Comparison of ENCODE assay signal across 10 mouse cellular contexts in the genomic region with DNA sequence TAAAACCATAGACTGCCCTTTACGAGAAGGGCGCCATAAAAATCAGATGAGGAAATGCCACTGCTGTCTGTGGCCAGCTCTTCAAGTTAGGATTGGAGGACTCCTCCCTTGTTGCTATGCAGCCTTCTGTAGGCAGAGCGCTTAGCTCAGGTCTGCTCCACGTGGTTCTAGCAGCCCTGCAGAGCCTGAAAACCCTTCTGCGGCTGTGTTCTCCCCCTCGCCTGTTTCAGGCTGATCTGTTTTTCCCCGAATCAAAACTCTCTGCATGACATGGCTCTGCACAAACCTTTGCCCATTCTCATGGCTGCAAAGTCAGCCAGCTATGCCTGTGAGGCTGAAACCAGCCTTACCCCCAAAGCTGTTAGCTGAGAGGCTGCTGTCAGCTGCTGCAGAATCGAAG.
DNase-seq lines count a peak whose midpoint lies in the region; ATAC-seq lines count a peak whose summit lies in the region.
"Had no signal": no experiment of that assay in that cellular context is flagged by ENCODE, and none has a peak within 500 bp of the region (broad histone marks: within the 10 kb centered on the region; RNA-seq: fewer than 3 reads in every experiment).

No protein-coding gene starts in this region.

- peak; percentile 38 for DNase-seq in forebrain, embryonic 14.5 days (ENCODE audit: low spot score)
- peak; percentile 6 for DNase-seq in R1 (ENCODE audit: low read depth, low spot score)
- peak; percentile 62 to 78 for DNase-seq in frontal cortex, postnatal 36 days (ENCODE audit: low spot score in 2 of 2)
- DNase-seq in left cerebral cortex, postnatal 4 days, result peak; percentile 56
- DNase-seq in urinary bladder, adult 18-20 months (ENCODE audit: low spot score in 2 of 2), result no peak
- DNase-seq in embryo, embryonic 10 days (ENCODE audit: low spot score), result no peak
- DNase-seq: gastrocnemius, postnatal 14 days had no signal

- 65% methylated on average over 8 of the region's 8 CpGs for WGBS in forebrain, embryonic 14.5 days
- WGBS in forebrain, embryonic 12.5 days, result 63% methylated on average over 8 of the region's 8 CpGs

- H3K27me3 ChIP-seq in forebrain, embryonic 14.5 days (replicated peaks; ENCODE audit: control insufficient read depth, insufficient read depth, low read length), result no peaks in the 10 kb centered on the region
- H3K27me3 ChIP-seq in forebrain, embryonic 12.5 days, result no peaks in the 10 kb centered on the region
- H3K27me3 ChIP-seq: liver, embryonic 15.5 days had no signal

- H3K4me1 ChIP-seq in forebrain, embryonic 14.5 days (ENCODE audit: control insufficient read depth, insufficient read depth, low read length), result 0 out of 2 replicates have a peak, but pooled peaks cover 3% of the 10 kb centered on the region
- H3K4me1 ChIP-seq in forebrain, embryonic 12.5 days, result peaks cover 3% of the 10 kb centered on the region; the same call in 1 of the 2 replicates
- H3K4me1 ChIP-seq: liver, embryonic 15.5 days had no signal

- H3K4me3 ChIP-seq in forebrain, embryonic 14.5 days (ENCODE audit: low read depth, low read length), result no peak overlapping the region
- no peak overlapping the region for H3K4me3 ChIP-seq in forebrain, embryonic 12.5 days (replicated peaks)
- H3K4me3 ChIP-seq: liver, embryonic 15.5 days had no signal

- intact Hi-C loops in left cerebral cortex, postnatal 4 days (cut with DNase I), result no loop called here

- H3K4me2 ChIP-seq in forebrain, embryonic 14.5 days (ENCODE audit: low read length), result no peak overlapping the region
- no peak overlapping the region for H3K4me2 ChIP-seq in forebrain, embryonic 12.5 days
- H3K4me2 ChIP-seq: liver, embryonic 15.5 days had no signal

- no peaks in the 10 kb centered on the region for H3K9me3 ChIP-seq in forebrain, embryonic 14.5 days (replicated peaks; ENCODE audit: control insufficient read depth, low read length)
- no peaks in the 10 kb centered on the region for H3K9me3 ChIP-seq in forebrain, embryonic 12.5 days
- H3K9me3 ChIP-seq: liver, embryonic 15.5 days had no signal

- H3K9ac ChIP-seq in forebrain, embryonic 14.5 days (ENCODE audit: low read length), result no peak overlapping the region
- no peak overlapping the region for H3K9ac ChIP-seq in forebrain, embryonic 12.5 days
- H3K9ac ChIP-seq: liver, embryonic 15.5 days had no signal

- no peaks in the 10 kb centered on the region for H3K36me3 ChIP-seq in forebrain, embryonic 14.5 days (ENCODE audit: control insufficient read depth, insufficient read depth, low read length)
- no peaks in the 10 kb centered on the region for H3K36me3 ChIP-seq in forebrain, embryonic 12.5 days (replicated peaks)
- H3K36me3 ChIP-seq: liver, embryonic 15.5 days had no signal

- H3K27ac ChIP-seq in forebrain, embryonic 14.5 days (ENCODE audit: low read depth, low read length), result no peak overlapping the region
- no peak overlapping the region for H3K27ac ChIP-seq in forebrain, embryonic 12.5 days
- H3K27ac ChIP-seq: liver, embryonic 15.5 days had no signal

- ATAC-seq in forebrain, embryonic 14.5 days, result peak; percentile 56; the same call in 1 of the 2 replicates
- ATAC-seq in forebrain, embryonic 12.5 days (ENCODE audit: low FRiP score), result no peak
- ATAC-seq in megakaryocyte-erythroid progenitor cell, adult 5-6 weeks (replicated peaks; ENCODE audit: low FRiP score, low TSS enrichment, poor library complexity, severe bottlenecking), result no peak

Comparison
In these comparisons a context has a peak if more than half of its experiments do, and no peak if none do; other contexts are left out.
1. DNase-seq: peak in forebrain, embryonic 14.5 days (single experiment), R1 (single experiment), frontal cortex, postnatal 36 days (2 of 2) and left cerebral cortex, postnatal 4 days (single experiment); none in urinary bladder, adult 18-20 months (0 of 2) and embryo, embryonic 10 days (single experiment).